Mouse (Mus musculus) v-Abl transformed pro-B cells (cell line): ENCODE measurements around the gene Suds3.

Experiments
- in situ Hi-C, 2 experiments: fragments of 400-800 bp; cut with MboI; formaldehyde crosslinking; loops; one replicate each; pipeline ENCODE4 v1.15.1; 2025; ENCODE audit not compliant: unreplicated experiment in 2 of 2

The Suds3 gene

GRCm38 (mm10) chr5:117068808-117069497, 47.0 kb downstream of the Suds3 start:
- in situ Hi-C loops, result no loop called here

- in situ Hi-C loops, result no loop called here
Measured at GRCm38 (mm10) chr5:117068181-117068580, 47.7 kb downstream of the Suds3 start.

- in situ Hi-C loops, result no loop called here
Measured at GRCm38 (mm10) chr5:117061251-117061650, 54.7 kb downstream of the Suds3 start.

DNA sequence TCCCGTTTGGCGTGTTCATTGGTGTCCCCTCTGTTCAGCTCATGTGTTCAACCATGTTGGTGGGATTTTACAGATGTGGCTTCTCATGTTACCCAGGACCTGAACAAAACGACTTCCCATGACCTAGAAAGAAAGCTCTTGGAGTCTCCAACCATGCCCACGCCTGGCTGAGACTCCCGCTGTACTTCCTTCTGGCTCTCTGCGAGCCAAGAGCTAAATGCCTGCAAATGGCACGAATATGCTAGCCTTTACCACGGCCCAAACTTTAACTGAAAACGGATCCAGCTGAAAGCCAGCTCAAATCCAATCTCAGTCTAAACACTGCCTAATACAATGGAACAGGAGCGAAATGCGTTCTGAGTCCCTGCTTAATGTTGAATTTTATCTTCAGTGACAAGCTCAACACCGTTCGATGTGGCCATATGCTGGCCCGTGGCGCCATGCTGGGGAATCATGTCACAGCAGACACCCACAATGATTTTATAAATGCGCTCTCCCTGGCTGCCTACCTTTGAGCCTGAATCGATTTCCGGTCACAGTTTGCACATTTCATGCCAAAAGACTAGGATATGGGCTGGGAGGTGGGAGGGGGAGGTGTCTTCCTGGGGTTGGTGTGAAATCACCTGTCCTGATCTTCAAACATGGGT, 55.3 kb downstream of the Suds3 start:
- in situ Hi-C loops, result no loop called here

GRCm38 (mm10) chr5:117049940-117050339, 66.0 kb downstream of the Suds3 start:
- in situ Hi-C loops, result no loop called here

DNA sequence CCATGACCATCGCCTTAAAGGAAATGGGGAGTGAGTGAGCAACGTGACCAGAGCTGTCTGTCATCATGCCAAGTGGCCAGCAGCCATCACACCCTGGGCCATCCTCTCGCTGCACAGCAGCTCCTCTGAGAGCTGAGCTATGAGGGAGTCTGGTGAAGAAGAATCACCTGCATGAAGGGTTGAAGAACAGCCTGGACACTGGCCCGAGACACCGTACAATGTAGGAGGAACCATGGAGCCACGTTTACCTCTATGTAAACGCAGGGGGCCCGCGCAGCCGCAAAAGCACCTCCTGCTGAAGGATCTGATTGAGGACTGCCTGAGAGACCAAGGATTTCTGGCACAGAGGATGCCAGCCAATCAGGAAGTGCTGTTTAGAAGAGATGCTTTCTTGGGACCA, 70.8 kb downstream of the Suds3 start:
- in situ Hi-C loops, result no loop called here

DNA sequence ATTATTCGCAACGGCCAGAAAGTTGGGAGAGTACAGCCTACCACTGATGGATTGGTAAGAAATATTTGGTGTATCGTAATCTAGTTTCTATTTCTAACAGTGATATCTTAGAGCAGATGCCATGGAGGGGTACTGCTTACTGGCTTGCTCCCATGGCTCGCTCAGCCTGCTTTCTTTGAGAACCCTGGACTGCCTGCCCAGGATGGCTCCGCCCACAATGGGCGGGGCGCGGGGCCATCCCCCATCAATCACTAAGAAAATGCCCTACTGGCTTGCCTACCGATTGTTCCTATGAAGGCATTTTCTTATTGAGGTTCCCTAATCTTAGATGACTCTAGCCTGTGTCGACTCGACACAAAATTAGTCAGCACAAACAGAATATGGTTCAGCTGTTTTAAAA, 73.3 kb downstream of the Suds3 start:
- in situ Hi-C loops, result no loop called here
